Mouse (Mus musculus) CH12.LX (cell line): ENCODE data around the gene Cdk14. TPM values are rescaled to one million over a fixed set of nuclear protein-coding genes. Genes with fewer than 3 reads are reported as not detected.

ENCODE experiments used
- DNase-seq: peaks from one replicate; pipeline ENCODE4 v3.0.0-alpha.2; 2013; ENCODE audit errors: extremely low read depth
- H3K27ac ChIP-seq: 2 replicates; pipeline ENCODE4 v1.5.1; 2012; ENCODE audit warnings: low read depth, mild to moderate bottlenecking, control low read depth, moderate library complexity; ENCODE audit not compliant: insufficient read depth
- H3K27me3 ChIP-seq: replicated peaks from 2 replicates; pipeline ENCODE3; 2012; ENCODE audit warnings: inconsistent platforms
- H3K36me3 ChIP-seq, 2 experiments: replicated peaks in 1 of 2; 2 replicates each; pipeline versions ENCODE3 to v1.6.1; 2012; ENCODE audit warnings: inconsistent platforms in 1 of 2, low read length in 1 of 2, mild to moderate bottlenecking in 1 of 2, mixed read lengths in 1 of 2, moderate library complexity in 1 of 2; ENCODE audit not compliant: control insufficient read depth in 1 of 2, insufficient read depth in 1 of 2
- H3K4me1 ChIP-seq, 2 experiments: 2 replicates each; pipeline ENCODE4 v1.6.1; 2012; ENCODE audit warnings: inconsistent platforms in 1 of 2, moderate library complexity in 1 of 2; ENCODE audit not compliant: insufficient read depth in 2 of 2, control insufficient read depth in 1 of 2
- H3K4me2 ChIP-seq: 2 replicates; pipeline ENCODE4 v1.6.1; 2012; ENCODE audit warnings: low read depth, mild to moderate bottlenecking, control low read depth; ENCODE audit not compliant: poor library complexity, insufficient read depth, severe bottlenecking
- H3K4me3 ChIP-seq, 3 experiments: fragments of 150-350 bp in 1 of 3; sonication (generic) in 1 of 3; replicated peaks in 1 of 3; 2 replicates each; pipeline versions ENCODE3 to v1.5.1; 2011 to 2012; ENCODE audit warnings: low read depth in 2 of 3, low read length in 2 of 3, mild to moderate bottlenecking in 2 of 3, moderate library complexity in 2 of 3, control low read depth in 1 of 3, improper control_type of control experiment in 1 of 3, inconsistent platforms in 1 of 3, mixed read lengths in 1 of 3; ENCODE audit not compliant: poor library complexity in 1 of 3
- H3K79me2 ChIP-seq: replicated peaks from 2 replicates; pipeline ENCODE4 v1.6.1; 2012; ENCODE audit warnings: mild to moderate bottlenecking, moderate library complexity; ENCODE audit not compliant: control insufficient read depth, poor library complexity, insufficient read depth, severe bottlenecking; ENCODE audit errors: extremely low read depth
- H3K9ac ChIP-seq: 2 replicates; pipeline ENCODE4 v1.6.1; 2012; ENCODE audit warnings: low read depth, mild to moderate bottlenecking, control low read depth, moderate library complexity; ENCODE audit not compliant: insufficient read depth
- H3K9me3 ChIP-seq: replicated peaks from 2 replicates; pipeline ENCODE3; 2012; ENCODE audit warnings: low read length, inconsistent platforms, mixed read lengths
- BHLHE40 ChIP-seq: IDR thresholded peaks from 2 replicates; pipeline ENCODE4 v1.6.1; 2011; ENCODE audit warnings: mild to moderate bottlenecking, low read depth, low read length, improper control_type of control experiment
- E2F4 ChIP-seq: IDR thresholded peaks from 2 replicates; pipeline ENCODE4 v1.6.1; 2011; ENCODE audit warnings: low read depth, low read length, improper control_type of control experiment; ENCODE audit not compliant: insufficient replicate concordance
- ELF1 ChIP-seq: IDR thresholded peaks from 2 replicates; pipeline ENCODE4 v1.6.1; 2014; ENCODE audit warnings: low read depth, mild to moderate bottlenecking, inconsistent platforms, low read length, improper control_type of control experiment
- EP300 ChIP-seq: IDR thresholded peaks from 2 replicates; pipeline ENCODE4 v1.6.1; 2011; ENCODE audit warnings: low read length, improper control_type of control experiment
- ETS1 ChIP-seq: conservative IDR thresholded peaks from 2 replicates; pipeline ENCODE4 v1.6.1; 2012; ENCODE audit warnings: low read depth, mild to moderate bottlenecking, inconsistent platforms, low read length, improper control_type of control experiment, moderate library complexity
- HCFC1 ChIP-seq: IDR thresholded peaks from 2 replicates; pipeline ENCODE4 v1.6.1; 2012; ENCODE audit warnings: low read depth, mild to moderate bottlenecking, inconsistent platforms, low read length, improper control_type of control experiment
- NELFE ChIP-seq: IDR thresholded peaks from 2 replicates; pipeline ENCODE4 v1.6.1; 2011; ENCODE audit warnings: low read depth, low read length, improper control_type of control experiment
- NRF1 ChIP-seq: IDR thresholded peaks from 2 replicates; pipeline ENCODE4 v1.6.1; 2014; ENCODE audit warnings: low read depth, mild to moderate bottlenecking, inconsistent platforms, low read length, improper control_type of control experiment, moderate library complexity
- RCOR1 ChIP-seq: conservative IDR thresholded peaks from 2 replicates; pipeline ENCODE4 v1.6.1; 2012; ENCODE audit warnings: low read depth, mild to moderate bottlenecking, inconsistent platforms, low read length, improper control_type of control experiment
- SIN3A ChIP-seq: IDR thresholded peaks from 2 replicates; pipeline ENCODE4 v1.6.1; 2012; ENCODE audit warnings: low read length, improper control_type of control experiment, inconsistent platforms
- SMC3 ChIP-seq: IDR thresholded peaks from 2 replicates; pipeline ENCODE4 v1.6.1; 2011; ENCODE audit warnings: low read depth, low read length, improper control_type of control experiment
- TCF12 ChIP-seq: IDR thresholded peaks from 2 replicates; pipeline ENCODE4 v1.6.1; 2014; ENCODE audit warnings: low read depth, mild to moderate bottlenecking, inconsistent platforms, low read length, improper control_type of control experiment
- UBTF ChIP-seq: IDR thresholded peaks from 2 replicates; pipeline ENCODE4 v1.6.1; 2012; ENCODE audit warnings: low read depth, mild to moderate bottlenecking, inconsistent platforms, low read length, improper control_type of control experiment, moderate library complexity
- USF1 ChIP-seq: IDR thresholded peaks from 2 replicates; pipeline ENCODE4 v1.6.1; 2014; ENCODE audit warnings: low read depth, mild to moderate bottlenecking, inconsistent platforms, low read length, improper control_type of control experiment
- USF2 ChIP-seq: conservative IDR thresholded peaks from 2 replicates; pipeline ENCODE4 v1.6.1; 2011; ENCODE audit warnings: low read depth, low read length, improper control_type of control experiment
- ZC3H11A ChIP-seq: IDR thresholded peaks from 2 replicates; pipeline ENCODE4 v1.6.1; 2012; ENCODE audit warnings: low read depth, mild to moderate bottlenecking, inconsistent platforms, low read length, improper control_type of control experiment
- ZKSCAN1 ChIP-seq: IDR thresholded peaks from 2 replicates; pipeline ENCODE4 v1.6.1; 2012; ENCODE audit warnings: low read depth, inconsistent platforms, low read length, improper control_type of control experiment, borderline replicate concordance
- ZNF384 ChIP-seq: IDR thresholded peaks from 2 replicates; pipeline ENCODE4 v1.6.1; 2012; ENCODE audit warnings: low read depth, low read length, improper control_type of control experiment, inconsistent platforms
- dilution Hi-C: fragments of 300-500 bp; cut with MboI; formaldehyde crosslinking; loops from 2 replicates; pipeline ENCODE4 v1.14.3; 2020; ENCODE audit warnings: low sequenced_read_pairs; ENCODE audit not compliant: extremely low pct_unique_long_range_greater_than_20kb, extremely low pct_ligation_motif_present
- in situ Hi-C: fragments of 300-500 bp; cut with MboI; formaldehyde crosslinking; loops from 3 replicates; pipeline ENCODE4 v1.14.3; 2019; ENCODE audit warnings: low sequenced_read_pairs, low pct_ligation_motif_present, low pct_unique_long_range_greater_than_20kb, mixed read lengths
- polyA plus RNA-seq: library from polyadenylated mRNA; unstranded; fragments of >175 nt; gene quantifications from 2 replicates; pipeline ENCODE4 v1.2.1, GENCODE M21; 2012; ENCODE audit warnings: low read depth; ENCODE audit not compliant: insufficient read length
- total RNA-seq, 2 experiments: library from RNA; depleted of rRNA; stranded (reverse); fragments of 300-350 nt in 1 of 2; fragments of >200 nt in 1 of 2; gene quantifications; 2 replicates each; pipeline ENCODE4 v1.2.3; 2012 to 2014

Cdk14 gene
- total and polyA plus RNA-seq, 3 experiments, result 3.7 to 12.0 (median 8.9) TPM

GRCm38 (mm10) chr5:5004740-5005139 is 415.4 kb downstream of the Cdk14 start:
- Histone ChIP-seq H3K4me3 (no peak overlapping the region), H3K36me3 (no peaks in the 10 kb centered on the region), H3K4me1 (peaks cover 4 to 18% of the 10 kb centered on the region in 2 experiments; a peak in 2 of 4 replicates), H3K27ac (no peak overlapping the region), H3K79me2 (no peaks in the 10 kb centered on the region), H3K9ac (no peak overlapping the region), H3K4me2 (no peak overlapping the region), H3K27me3 (no peaks in the 10 kb centered on the region), H3K9me3 (no peaks in the 10 kb centered on the region)
- in situ Hi-C loops, result no loop called here
- dilution Hi-C loops, result no loop called here
- peak; percentile 76 for DNase-seq
- TF ChIP-seq HCFC1 (no peak), ELF1 (no peak), ETS1 (peak; percentile 34), TCF12 (peak; percentile 64; the same call in 1 of the 2 replicates), ZC3H11A (no peak), BHLHE40 (peak; percentile 36; the same call in 1 of the 2 replicates), USF2 (no peak), EP300 (peak; percentile 77), NELFE (no peak), E2F4 (no peak), SIN3A (no peak; the same call in 1 of the 2 replicates)

DNA sequence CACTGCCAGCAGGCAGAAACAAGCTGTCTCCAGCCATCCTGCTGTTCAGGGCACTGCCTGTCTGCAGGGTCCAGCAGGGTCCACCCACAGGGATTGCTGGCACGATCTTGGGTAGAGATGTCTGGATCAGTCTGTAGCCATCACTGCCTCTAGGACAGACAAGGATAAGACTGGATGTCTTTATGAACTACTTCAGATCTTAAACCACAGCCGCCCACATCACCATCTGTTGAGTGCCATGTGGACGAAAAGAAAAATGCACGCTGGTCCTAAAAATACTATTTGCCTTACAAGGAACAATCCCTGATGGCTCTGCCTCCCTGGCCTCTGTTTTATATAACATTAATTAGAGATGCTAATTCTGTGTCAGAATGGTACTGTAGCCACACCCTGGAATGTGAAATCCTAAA is 426.9 kb downstream of the Cdk14 start:
- H3K4me2 ChIP-seq, result no peak overlapping the region
- dilution Hi-C loops, result no loop called here
- no peak for TF ChIP-seq USF1
- TF ChIP-seq NRF1, result no peak
- TF ChIP-seq ELF1, result no peak
- TF ChIP-seq UBTF, result no peak
- TF ChIP-seq RCOR1, result no peak
- no peak for TF ChIP-seq ZKSCAN1
- TF ChIP-seq SMC3, result no peak
- TF ChIP-seq ZNF384, result no peak
- no peak for TF ChIP-seq ZC3H11A
- H3K9ac ChIP-seq, result no peak overlapping the region
- in situ Hi-C loops, result no loop called here
- no peaks in the 10 kb centered on the region for H3K79me2 ChIP-seq
- H3K4me3 ChIP-seq, result no peak overlapping the region
- H3K27ac ChIP-seq, result no peak overlapping the region
- H3K36me3 ChIP-seq, result no peaks in the 10 kb centered on the region
- no peak for DNase-seq
- H3K27me3 ChIP-seq, result no peaks in the 10 kb centered on the region
- H3K4me1 ChIP-seq, result no peaks in the 10 kb centered on the region
- H3K9me3 ChIP-seq, result no peaks in the 10 kb centered on the region
